Mouse (Mus musculus): ENCODE results near the gene Zfhx3.

Gene Zfhx3

GRCm38 (mm10) chr8:108089632-108090031 lies 147.2 kb downstream of the Zfhx3 start:
- intact Hi-C loops (cut with DNase I) = no loop called here

DNA sequence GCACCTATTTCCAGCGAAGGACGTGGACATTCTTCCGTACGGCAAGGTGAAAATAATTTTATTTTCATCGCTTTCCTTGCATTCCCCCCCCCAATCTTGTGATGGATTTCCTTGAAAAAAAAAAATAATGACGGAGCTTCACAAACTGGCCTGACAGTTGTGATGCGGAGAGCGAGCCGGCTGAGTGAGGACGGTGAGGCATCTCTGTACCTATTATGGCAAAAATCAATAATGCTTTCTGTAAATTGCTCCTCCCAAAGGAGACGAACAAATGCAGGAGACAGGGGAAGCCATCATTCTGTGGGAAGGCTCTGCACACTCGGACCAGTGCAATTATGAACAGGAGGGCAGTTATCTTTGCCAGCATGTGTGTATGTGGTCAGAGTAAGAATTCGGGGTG lies 156.2 kb downstream of the Zfhx3 start:
- intact Hi-C loops (cut with DNase I) = no loop called here

GRCm38 (mm10) chr8:108101131-108101530 lies 158.7 kb downstream of the Zfhx3 start:
- intact Hi-C loops (cut with DNase I) = loop anchor here (2.0 to 5.0 kb wide), 2 partner anchors 149 to 218 kb away; no protein-coding TSS in a partner anchor

GRCm38 (mm10) chr8:108101978-108102865 lies 159.8 kb downstream of the Zfhx3 start:
- intact Hi-C loops (cut with DNase I) = loop anchor here (2.0 to 5.0 kb wide), 2 partner anchors 150 to 219 kb away; no protein-coding TSS in a partner anchor

- intact Hi-C loops (cut with DNase I) = loop anchor here (5.0 kb wide), 1 partner anchor 152 kb away; no protein-coding TSS in a partner anchor
Measured at GRCm38 (mm10) chr8:108104471-108105098, 162.1 kb downstream of the Zfhx3 start.

- intact Hi-C loops (cut with DNase I) = no loop called here
Measured at GRCm38 (mm10) chr8:108125053-108125452, 182.6 kb downstream of the Zfhx3 start.

DNA sequence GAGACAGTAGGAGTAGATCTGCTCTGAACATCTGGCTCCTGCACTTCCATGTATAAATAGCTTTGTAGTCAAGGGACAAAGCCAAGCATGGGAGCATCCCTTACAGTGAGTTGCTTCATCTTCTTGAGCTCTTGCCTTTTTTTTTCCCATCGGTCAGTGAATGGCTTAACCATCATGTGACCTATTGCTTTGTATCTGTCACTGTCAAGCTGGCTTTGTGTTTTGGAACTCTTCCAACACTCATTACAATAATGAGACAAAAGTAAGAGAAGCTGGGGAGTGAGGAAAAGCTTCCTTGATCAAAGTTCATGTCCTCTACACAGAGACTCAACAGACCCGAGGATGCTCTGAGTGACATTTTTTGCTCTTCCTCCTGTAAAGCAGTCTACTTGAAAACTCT lies 183.0 kb downstream of the Zfhx3 start:
- intact Hi-C loops (cut with DNase I) = no loop called here

GRCm38 (mm10) chr8:108146536-108146935 lies 204.1 kb downstream of the Zfhx3 start:
- intact Hi-C loops (cut with DNase I) = no loop called here

DNA sequence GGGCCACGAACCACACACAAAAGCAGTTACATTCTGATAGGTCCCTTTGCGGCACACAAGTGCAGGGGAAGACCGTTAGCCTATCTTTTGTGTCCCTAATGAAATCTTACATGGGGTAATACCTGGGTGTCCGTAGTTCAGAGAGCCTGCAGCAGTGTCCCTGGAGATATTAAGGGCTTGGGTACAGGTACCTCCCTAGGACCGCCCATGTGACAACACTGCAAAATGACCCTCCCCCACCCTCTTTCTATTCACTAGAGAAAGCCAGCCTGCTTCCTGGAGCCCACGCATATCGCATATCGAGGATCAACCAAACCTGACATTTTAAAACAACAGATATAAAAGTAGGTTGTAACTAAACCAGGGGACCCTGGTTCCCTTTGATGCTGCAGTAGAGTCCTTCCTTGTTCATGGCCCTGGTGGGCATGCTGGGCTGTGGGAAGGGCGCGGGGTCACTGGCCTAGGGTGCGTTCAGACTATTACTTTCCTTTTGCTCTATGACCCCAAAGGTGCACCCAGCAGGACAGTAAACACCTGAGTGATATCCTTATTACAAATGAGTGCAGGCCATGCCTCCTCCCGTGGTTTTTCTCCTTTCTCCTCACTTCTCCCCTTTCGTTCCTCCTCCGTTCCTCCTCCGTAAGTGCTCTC lies 206.3 kb downstream of the Zfhx3 start:
- intact Hi-C loops (cut with DNase I) = no loop called here

DNA sequence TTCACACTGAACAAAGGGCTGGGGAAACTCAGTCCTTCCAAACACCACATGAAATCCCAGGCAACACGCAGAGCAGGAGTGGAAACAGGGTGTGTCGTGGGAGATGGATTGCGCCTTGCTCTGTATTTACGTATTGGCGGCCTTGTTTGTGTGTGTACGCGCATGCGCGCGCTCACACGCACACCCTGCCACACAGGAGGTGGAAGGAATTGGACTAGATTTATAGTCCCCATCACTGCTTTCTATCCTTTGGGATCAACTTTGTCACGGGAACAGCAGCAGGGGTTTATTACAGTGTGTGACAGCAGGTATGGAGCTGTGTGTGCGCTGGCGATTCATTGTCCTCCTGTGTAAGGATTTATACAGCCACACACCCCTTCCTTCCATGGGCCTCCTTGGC lies 228.4 kb downstream of the Zfhx3 start:
- intact Hi-C loops (cut with DNase I) = no loop called here

- intact Hi-C loops (cut with DNase I) = no loop called here
Measured at GRCm38 (mm10) chr8:108183296-108183695, 240.9 kb downstream of the Zfhx3 start.

- intact Hi-C loops (cut with DNase I) = no loop called here
Measured at GRCm38 (mm10) chr8:108183948-108184347, 241.5 kb downstream of the Zfhx3 start.

GRCm38 (mm10) chr8:108186289-108186688 lies 243.8 kb downstream of the Zfhx3 start:
- intact Hi-C loops (cut with DNase I) = no loop called here

DNA sequence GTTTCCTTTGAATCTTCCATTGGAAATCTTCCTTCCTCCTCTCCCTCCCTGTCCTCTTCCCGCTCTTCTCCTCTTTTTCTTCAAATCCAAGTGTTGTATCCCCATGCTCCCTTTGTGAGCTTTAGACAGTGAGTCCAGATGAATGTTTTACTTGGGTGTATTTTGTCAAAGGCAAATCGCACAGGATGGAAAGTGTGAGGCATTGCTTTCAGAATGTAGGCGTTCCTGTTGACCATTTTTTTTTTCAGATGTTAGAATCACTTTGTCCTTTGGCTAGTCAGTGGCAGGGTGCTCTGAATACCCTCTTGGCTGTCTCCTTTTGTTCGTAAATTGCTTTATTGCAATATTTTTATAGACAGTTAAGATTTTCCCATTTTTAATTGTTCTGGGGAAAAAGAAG lies 245.6 kb downstream of the Zfhx3 start:
- intact Hi-C loops (cut with DNase I) = no loop called here

GRCm38 (mm10) chr8:108194571-108194970 lies 252.1 kb downstream of the Zfhx3 start:
- intact Hi-C loops (cut with DNase I) = no loop called here

- intact Hi-C loops (cut with DNase I) = no loop called here
Measured at GRCm38 (mm10) chr8:108215026-108215425, 272.6 kb downstream of the Zfhx3 start.

- intact Hi-C loops (cut with DNase I) = no loop called here
Measured at GRCm38 (mm10) chr8:108218171-108218840, 275.9 kb downstream of the Zfhx3 start.

GRCm38 (mm10) chr8:108220511-108220910 lies 278.1 kb downstream of the Zfhx3 start:
- intact Hi-C loops (cut with DNase I) = no loop called here

DNA sequence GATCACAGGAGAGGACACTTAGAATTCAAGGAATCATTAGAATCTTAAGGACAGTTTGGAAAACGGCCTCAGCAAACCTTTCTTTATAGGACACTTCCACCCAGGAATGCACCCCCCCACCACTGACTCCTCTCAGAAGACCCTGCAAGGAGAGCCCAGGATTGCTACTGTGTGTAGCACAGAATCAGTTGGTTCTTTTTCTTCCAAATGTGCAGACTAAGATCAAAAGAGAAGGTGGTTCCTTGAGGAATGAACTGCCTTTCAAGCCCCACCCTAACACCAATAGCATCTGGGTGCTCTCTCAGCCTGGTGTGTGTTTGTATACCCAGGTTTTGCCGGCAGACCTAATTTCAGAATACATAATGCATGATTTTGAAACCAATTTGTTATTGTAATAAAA lies 279.6 kb downstream of the Zfhx3 start:
- intact Hi-C loops (cut with DNase I) = no loop called here

GRCm38 (mm10) chr8:108232326-108232725 lies 289.9 kb downstream of the Zfhx3 start:
- intact Hi-C loops (cut with DNase I) = no loop called here

DNA sequence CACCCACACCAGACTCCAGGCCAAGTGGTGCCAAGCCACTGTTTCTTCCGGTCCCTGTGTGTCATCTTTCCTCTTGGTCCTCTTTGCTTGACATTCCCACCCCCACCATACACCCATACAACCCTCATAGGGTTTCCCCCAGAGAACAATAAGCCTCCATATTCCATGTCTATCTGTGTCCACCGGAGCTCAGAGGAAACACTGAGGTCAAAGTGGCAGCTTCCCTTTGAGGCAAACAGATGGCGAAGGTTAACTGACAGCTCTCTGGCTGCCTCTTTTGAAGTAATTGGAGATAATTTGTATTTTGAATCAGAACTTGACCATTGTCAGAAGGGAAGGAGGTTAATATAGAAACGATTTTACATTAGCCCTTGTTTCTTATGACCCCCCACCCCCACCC lies 292.0 kb downstream of the Zfhx3 start:
- intact Hi-C loops (cut with DNase I) = no loop called here

Data from adrenal gland (tissue).